Mouse (Mus musculus): ENCODE measurements around the gene Pde10a. TPM values are rescaled to one million over a fixed set of nuclear protein-coding genes. Genes with fewer than 3 reads are reported as not detected.

The Pde10a gene
- polyA plus RNA-seq, 1 experiment from 2014 or later: 7.2 TPM

DNA sequence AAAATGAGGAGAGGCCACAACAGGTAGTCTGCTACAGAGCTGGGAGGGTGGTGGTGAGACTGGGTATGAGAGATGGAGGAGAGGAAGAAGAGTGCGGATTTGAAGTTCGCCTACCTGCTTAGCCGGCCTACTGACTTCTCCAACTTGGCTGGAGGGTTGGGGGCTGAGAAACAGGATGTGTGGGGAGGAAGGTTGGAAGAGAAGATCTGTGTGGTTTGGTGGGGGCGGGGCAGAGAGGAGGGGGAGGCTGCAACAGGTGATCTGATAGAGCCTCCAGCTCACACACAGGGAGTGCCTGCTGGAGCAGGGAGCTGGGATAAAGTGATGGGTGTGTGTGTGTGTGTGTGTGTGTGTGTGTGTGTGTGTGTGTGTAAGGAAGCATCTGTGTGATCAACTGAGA lies 479.3 kb downstream of the Pde10a start:
- DNase-seq (ENCODE audit: low spot score): no peak
- Histone ChIP-seq H3K4me3 (no peak overlapping the region), H3K4me1 (replicated peaks) (0 out of 2 replicates have a peak, but pooled peaks cover 4% of the 10 kb centered on the region), H3K9me3 (no peaks in the 10 kb centered on the region), H3K36me3 (peaks cover 14% of the 10 kb centered on the region), H3K27ac (no peak overlapping the region), H3K27me3 (ENCODE audit: insufficient read depth, poor library complexity, severe bottlenecking) (no peaks in the 10 kb centered on the region)
- 78% methylated on average over 4 of the region's 4 CpGs for WGBS

DNA sequence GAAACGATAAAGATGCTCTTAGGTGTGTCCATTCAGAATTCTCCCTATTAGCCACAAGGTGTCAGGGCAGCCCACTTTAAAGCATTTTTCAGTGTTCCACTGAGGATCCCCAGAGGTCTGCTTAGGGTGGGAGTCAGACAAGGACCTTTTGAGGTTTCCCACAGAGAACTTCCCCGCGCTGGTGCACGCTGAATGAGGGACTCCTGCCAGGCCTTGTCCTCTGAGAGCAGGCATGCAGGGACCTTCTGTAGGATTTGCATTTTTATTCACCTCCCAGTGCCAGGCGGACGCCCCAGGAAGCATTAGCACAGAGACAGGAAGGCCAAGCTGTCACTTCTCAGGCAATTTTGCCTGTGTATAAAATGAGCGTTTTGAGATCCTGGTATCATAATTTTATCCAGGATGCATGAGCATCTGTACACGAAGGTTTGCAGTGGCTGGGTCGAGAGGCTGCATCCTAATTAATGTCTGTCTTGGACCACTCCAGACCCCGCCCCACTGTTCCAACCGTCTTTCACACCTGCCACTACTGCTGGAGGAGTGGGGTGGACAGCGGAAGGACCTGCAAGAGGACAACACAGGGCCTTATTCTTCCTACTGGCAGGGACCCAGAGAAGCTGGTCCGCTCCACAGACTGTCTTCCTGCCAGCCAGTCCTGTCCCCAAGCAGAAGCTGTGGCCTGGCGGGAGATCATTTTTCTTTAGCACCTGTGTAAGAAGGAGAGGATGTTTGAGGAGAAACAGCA lies 498.2 kb downstream of the Pde10a start:
- Histone ChIP-seq H3K27me3 (ENCODE audit: insufficient read depth, poor library complexity, severe bottlenecking) (no peaks in the 10 kb centered on the region), H3K27ac (no peak overlapping the region), H3K4me1 (replicated peaks) (peaks cover 17% of the 10 kb centered on the region), H3K4me3 (no peak overlapping the region), H3K36me3 (no peaks in the 10 kb centered on the region), H3K9me3 (no peaks in the 10 kb centered on the region)
- DNase-seq (ENCODE audit: low spot score): no peak
- 30% methylated on average over 14 of the region's 14 CpGs for WGBS

- Histone ChIP-seq H3K9me3 (no peaks in the 10 kb centered on the region), H3K27me3 (ENCODE audit: insufficient read depth, poor library complexity, severe bottlenecking) (no peaks in the 10 kb centered on the region), H3K4me3 (no peak overlapping the region), H3K4me1 (replicated peaks) (peaks cover 12% of the 10 kb centered on the region; the same call in 1 of the 2 replicates), H3K27ac (no peak overlapping the region), H3K36me3 (no peaks in the 10 kb centered on the region)
- WGBS: 74% methylated on average over 5 of the region's 5 CpGs
- no peak for DNase-seq (ENCODE audit: low spot score)
Measured at GRCm38 (mm10) chr17:9030181-9030580, 505.0 kb downstream of the Pde10a start.

DNA sequence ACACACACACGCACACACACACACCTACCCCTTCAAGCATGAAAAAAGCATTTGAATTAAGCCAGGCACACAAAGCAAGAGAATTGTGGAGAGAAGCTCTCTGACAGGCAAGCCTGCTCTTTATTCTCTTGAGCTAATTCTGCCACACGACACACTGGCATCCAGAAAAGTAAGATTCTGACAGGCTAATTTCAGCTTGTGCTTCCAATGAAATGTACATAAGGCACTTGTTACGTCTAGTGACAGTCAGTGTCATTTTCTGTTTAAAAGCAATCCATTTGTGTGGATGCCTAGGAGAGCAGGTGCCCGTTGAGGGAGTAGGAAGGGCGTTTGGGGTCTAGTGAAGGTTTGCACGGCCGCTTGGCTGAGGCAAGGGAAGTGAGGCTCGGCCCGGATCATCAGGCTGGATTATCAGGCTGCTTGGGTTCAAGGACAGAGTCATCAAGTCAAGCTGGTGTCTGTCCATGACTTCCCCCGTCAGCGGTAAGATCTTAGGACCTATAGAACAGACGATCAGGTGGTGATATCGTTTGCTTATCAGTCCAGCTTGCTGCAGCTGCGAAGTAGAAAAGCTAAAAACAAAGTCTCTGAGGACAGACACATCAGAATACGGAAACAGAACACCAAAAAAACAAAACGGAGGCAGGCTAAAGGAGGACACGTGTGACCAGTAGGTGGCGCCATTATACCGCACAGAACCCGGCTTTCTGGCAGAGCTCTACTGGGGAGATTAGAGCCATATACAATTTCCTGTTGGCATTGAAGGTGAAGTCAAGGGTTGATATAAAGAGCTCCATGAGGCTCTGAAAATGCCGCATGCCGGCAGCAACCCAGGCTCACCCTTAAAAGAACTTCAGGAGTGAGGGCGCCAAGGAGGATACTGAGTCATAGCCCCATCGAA lies 506.3 kb downstream of the Pde10a start:
- Histone ChIP-seq H3K27ac (peak overlapping the region; percentile 36; the same call in 1 of the 2 replicates), H3K27me3 (ENCODE audit: insufficient read depth, poor library complexity, severe bottlenecking) (no peaks in the 10 kb centered on the region), H3K4me3 (peak overlapping the region; percentile 28; the same call in 1 of the 2 replicates), H3K36me3 (no peaks in the 10 kb centered on the region), H3K9me3 (no peaks in the 10 kb centered on the region), H3K4me1 (replicated peaks) (peaks cover 20% of the 10 kb centered on the region)
- 17% methylated on average over 24 of the region's 24 CpGs for WGBS
- peak; percentile 80 for DNase-seq (ENCODE audit: low spot score)

DNA sequence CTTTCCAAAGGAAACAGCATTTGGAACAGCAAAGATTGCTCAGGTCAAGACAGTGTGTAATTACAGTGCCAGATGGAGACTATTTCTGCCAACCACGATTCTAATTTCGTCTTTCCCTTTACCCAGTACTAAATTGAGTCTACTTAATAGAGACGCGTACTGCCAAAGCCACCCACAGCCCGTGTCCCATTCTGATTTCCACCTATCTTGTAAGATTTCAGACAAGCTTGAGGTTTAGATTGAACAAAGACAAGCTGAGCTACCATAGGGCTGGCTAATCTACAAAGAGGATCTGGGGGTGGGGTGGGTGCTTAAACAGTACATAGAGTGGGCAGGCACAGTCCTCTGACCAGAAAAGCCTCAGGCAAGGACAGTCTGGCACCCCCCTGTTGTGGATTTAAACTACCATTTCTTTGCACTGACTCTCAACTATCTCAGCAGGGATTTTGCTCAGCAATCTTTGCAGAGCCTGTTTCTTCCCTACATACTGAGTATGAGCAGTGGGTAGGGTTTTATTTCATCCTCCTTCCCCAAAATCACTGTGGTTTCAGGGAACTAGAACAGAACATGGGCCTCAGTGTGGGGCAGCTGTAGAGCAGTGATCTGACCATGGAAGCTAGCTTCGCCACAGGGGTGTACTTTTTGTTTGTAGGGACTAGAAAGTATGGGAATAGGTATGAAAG lies 507.3 kb downstream of the Pde10a start:
- H3K4me3 ChIP-seq: no peak overlapping the region
- WGBS: 75% methylated on average over 6 of the region's 6 CpGs
- H3K36me3 ChIP-seq: no peaks in the 10 kb centered on the region
- DNase-seq (ENCODE audit: low spot score): no peak
- no peaks in the 10 kb centered on the region for H3K27me3 ChIP-seq (ENCODE audit: insufficient read depth, poor library complexity, severe bottlenecking)
- H3K9me3 ChIP-seq: no peaks in the 10 kb centered on the region
- peaks cover 14% of the 10 kb centered on the region for H3K4me1 ChIP-seq (replicated peaks)
- H3K27ac ChIP-seq: no peak overlapping the region

- Histone ChIP-seq H3K4me1 (replicated peaks) (peaks cover 14% of the 10 kb centered on the region), H3K36me3 (no peaks in the 10 kb centered on the region), H3K27ac (no peak overlapping the region), H3K27me3 (ENCODE audit: insufficient read depth, poor library complexity, severe bottlenecking) (no peaks in the 10 kb centered on the region), H3K4me3 (no peak overlapping the region), H3K9me3 (no peaks in the 10 kb centered on the region)
- DNase-seq (ENCODE audit: low spot score): no peak
- 85% methylated on average over 5 of the region's 5 CpGs for WGBS
Measured at GRCm38 (mm10) chr17:9033511-9033910, 508.3 kb downstream of the Pde10a start.

DNA sequence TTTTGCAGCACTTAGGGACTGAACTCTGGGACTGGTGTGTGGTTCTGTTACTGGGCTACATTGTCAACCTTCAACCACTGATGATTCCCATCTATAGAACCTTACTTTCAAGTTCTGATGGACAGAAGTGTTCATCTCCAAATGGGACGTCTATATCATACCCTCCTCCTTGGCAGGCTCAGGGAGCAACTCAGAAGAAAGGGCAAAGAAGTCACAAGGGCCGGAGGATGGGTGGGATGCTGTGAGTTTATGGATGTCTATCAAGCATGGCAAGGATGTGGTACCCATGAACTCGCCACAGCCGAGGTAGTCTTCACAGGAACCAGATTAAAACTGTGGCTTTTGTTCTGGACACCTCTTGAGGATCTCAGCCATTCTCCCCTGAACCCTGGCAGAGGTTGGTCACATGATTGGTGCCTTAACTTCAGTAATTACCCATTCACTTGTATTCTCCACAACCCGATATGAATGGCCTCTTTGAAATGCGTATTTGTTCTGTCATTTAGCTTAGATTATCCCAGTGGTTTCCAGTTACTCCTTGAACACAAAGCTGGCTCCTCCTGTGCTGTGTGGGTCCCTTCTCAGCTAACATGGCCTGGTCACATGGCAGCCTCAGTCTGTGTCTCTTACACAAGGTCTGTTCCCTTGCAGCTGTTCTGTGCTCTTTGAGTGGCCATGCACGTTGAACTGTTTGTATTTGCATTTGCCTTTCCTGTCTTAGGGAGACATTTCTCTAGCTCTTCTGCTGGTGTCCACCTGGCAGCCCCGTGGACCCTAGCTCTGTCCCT lies 510.6 kb downstream of the Pde10a start:
- H3K36me3 ChIP-seq: no peaks in the 10 kb centered on the region
- no peak overlapping the region for H3K4me3 ChIP-seq
- no peaks in the 10 kb centered on the region for H3K9me3 ChIP-seq
- no peaks in the 10 kb centered on the region for H3K27me3 ChIP-seq (ENCODE audit: insufficient read depth, poor library complexity, severe bottlenecking)
- 76% methylated on average over 8 of the region's 8 CpGs for WGBS
- H3K27ac ChIP-seq: peak overlapping the region; percentile 56; the same call in 1 of the 2 replicates
- no peak for DNase-seq (ENCODE audit: low spot score)
- H3K4me1 ChIP-seq (replicated peaks): peaks cover 14% of the 10 kb centered on the region

Other genes starting within 250 kb of the Pde10a start
- gene Mpc1, start 242.5 kb upstream of the Pde10a start, polyA plus RNA-seq (2016; fragmentation: Nextera tagmentation; extraction: Ambion mirVana): 79.5 and 106 TPM in 2 replicates
- gene Sft2d1, start 214.3 kb upstream of the Pde10a start, polyA plus RNA-seq (2016; fragmentation: Nextera tagmentation; extraction: Ambion mirVana): 76.0 and 97.4 TPM in 2 replicates
- gene Prr18, start 187.9 kb upstream of the Pde10a start, polyA plus RNA-seq (2016; fragmentation: Nextera tagmentation; extraction: Ambion mirVana): 0.44 and 0.89 TPM in 2 replicates
- 0.42 and 0.82 TPM in 2 replicates for gene T2, start 169.4 kb upstream of the Pde10a start, polyA plus RNA-seq (2016; fragmentation: Nextera tagmentation; extraction: Ambion mirVana)
- 0.54 and 1.2 TPM in 2 replicates for gene T, start 90.9 kb upstream of the Pde10a start, polyA plus RNA-seq (2016; fragmentation: Nextera tagmentation; extraction: Ambion mirVana)
- gene Gm17087, start 41.6 kb downstream of the Pde10a start, polyA plus RNA-seq (2016; fragmentation: Nextera tagmentation; extraction: Ambion mirVana): not detected in 2 replicates